Comparison of ENCODE assay signal across 28 mouse cellular contexts in the genomic region with DNA sequence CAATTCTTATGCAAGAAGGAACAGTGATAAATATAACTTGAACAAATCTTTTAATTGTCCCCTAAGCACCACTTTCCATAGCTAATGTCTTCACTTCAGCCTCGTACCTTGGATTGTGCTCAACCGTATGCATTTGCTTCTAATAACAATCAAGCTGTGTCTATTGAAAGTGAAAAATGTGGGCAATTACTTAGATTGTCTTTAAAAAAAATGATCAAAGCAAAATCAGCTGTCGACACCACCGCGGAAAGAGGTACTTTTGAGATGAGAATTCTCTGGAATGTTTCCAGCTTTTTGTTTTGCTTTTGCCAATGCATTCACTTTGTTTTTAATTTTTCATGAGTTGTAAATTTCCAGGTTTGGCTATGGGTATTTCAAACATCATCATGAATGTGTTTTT.
"Had no signal": no experiment of that assay in that cellular context is flagged by ENCODE, and none has a peak within 500 bp of the region (broad histone marks: within the 10 kb centered on the region; RNA-seq: fewer than 3 reads in every experiment).

No protein-coding gene starts in this region.

- H3K4me3 ChIP-seq: heart, embryonic 10.5 days; heart, embryonic 12.5 days; hindbrain, embryonic 10.5 days; hindbrain, embryonic 12.5 days; intestine, embryonic 15.5 days; layer of hippocampus, adult 2 months; limb, embryonic 10.5 days; limb, embryonic 12.5 days; liver, embryonic 13.5 days; liver, embryonic 15.5 days had no signal

- H3K27ac ChIP-seq: heart, embryonic 10.5 days; hindbrain, embryonic 10.5 days; hindbrain, embryonic 12.5 days; hindbrain, embryonic 14.5 days; intestine, embryonic 15.5 days; layer of hippocampus, adult 2 months; limb, embryonic 10.5 days; limb, embryonic 12.5 days; liver, embryonic 13.5 days; liver, embryonic 15.5 days had no signal

- DNase-seq: gastrocnemius, postnatal 10 days; gastrocnemius, postnatal 25 days; heart, adult 18-20 months; heart, postnatal 10 days; heart, postnatal 4 days; kidney, adult 18-20 months; kidney, adult 8-10 months; kidney, postnatal 10 days; kidney, postnatal 25 days; kidney, postnatal 4 days; layer of hippocampus, adult 9-11 months; layer of hippocampus, postnatal 36 days; liver; liver, embryonic 13.5 days had no signal

- H3K9me3 ChIP-seq: heart, embryonic 10.5 days; hindbrain, embryonic 10.5 days; hindbrain, embryonic 12.5 days; intestine, embryonic 15.5 days; limb, embryonic 10.5 days; liver, embryonic 13.5 days; liver, embryonic 15.5 days had no signal

- H3K36me3 ChIP-seq: heart, embryonic 10.5 days; heart, embryonic 12.5 days; hindbrain, embryonic 10.5 days; hindbrain, embryonic 12.5 days; intestine, embryonic 15.5 days; limb, embryonic 10.5 days; limb, embryonic 12.5 days; liver, embryonic 13.5 days; liver, embryonic 15.5 days had no signal

- H3K27me3 ChIP-seq: heart, embryonic 12.5 days; hindbrain, embryonic 12.5 days; intestine, embryonic 15.5 days; limb, embryonic 12.5 days; liver, embryonic 13.5 days; liver, embryonic 15.5 days had no signal

- ATAC-seq: hindbrain, embryonic 16.5 days; inflammation-experienced regulatory T-cells, adult 6 months; intestine, embryonic 15.5 days; intestine, postnatal 0 days had no signal

- H3K9ac ChIP-seq: heart, embryonic 12.5 days; hindbrain, embryonic 12.5 days; hindbrain, embryonic 14.5 days; intestine, embryonic 15.5 days; limb, embryonic 12.5 days; liver, embryonic 13.5 days; liver, embryonic 15.5 days had no signal

- H3K4me2 ChIP-seq: heart, embryonic 12.5 days; hindbrain, embryonic 12.5 days; hindbrain, embryonic 14.5 days; intestine, embryonic 15.5 days; limb, embryonic 12.5 days; liver, embryonic 11.5 days; liver, embryonic 13.5 days; liver, embryonic 15.5 days had no signal

- H3K4me1 ChIP-seq: heart, embryonic 10.5 days; heart, embryonic 12.5 days; hindbrain, embryonic 10.5 days; hindbrain, embryonic 12.5 days; intestine, embryonic 15.5 days; limb, embryonic 12.5 days; liver, embryonic 13.5 days; liver, embryonic 15.5 days had no signal
